Mouse (Mus musculus) embryo, embryonic 10 days (tissue): ENCODE data around the gene Tro.

Source experiments
- DNase-seq: peaks from one replicate; pipeline ENCODE4 v3.0.0-alpha.2; 2015; ENCODE audit warnings: low spot score

Gene Tro

DNA sequence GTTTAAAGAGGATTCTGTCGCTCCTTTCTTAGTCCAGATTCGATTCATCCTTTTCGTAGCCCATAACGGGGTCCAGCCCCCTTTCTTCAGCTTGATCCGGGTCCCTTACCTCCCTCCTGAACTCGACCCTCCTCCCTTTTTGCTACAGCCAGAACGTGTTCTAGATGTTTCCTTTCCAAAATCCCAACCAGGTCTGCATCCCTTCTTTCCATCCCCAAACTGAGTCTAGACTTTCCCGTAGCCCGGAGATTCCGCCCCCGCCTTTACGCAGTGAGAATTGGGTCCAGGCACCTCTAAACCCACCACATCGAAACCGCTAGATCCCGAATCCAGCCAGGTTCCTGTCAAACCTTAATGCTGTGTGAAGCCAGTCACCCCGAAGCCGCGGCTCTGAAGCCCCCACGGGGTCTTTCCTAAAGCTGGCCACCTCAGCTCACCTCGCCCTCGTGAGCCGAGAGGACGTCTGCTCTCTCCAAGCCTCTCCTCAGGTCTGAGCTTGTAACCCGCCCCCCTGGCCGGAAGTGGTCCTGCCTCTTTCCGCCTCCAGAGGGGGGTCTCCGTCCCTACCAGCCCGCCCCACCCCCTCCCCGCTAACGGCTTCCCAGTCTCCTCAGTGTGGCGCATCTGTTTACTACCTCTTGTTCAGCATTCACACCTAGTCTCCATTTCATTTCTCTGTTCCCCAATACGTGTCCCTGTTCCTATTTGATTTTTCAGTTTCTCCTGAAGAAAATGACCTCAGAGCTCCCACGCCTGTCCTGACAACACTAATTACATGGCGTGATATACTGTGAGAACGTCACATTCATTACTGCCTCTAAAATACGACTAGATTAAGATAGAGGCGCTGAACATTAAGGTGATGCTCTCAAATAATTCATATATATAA lies at the start of gene Tro:
Gene Tro (minus strand): TSS at position 676 of the 889 bp plus-strand sequence.
- peak; percentile 84 for DNase-seq

GRCm38 (mm10) chrX:150677505-150677904 lies 20.1 kb upstream of the Tro start:
- DNase-seq: no peak

- no peak for DNase-seq
These were observed 5.4 kb upstream of the Tro start for GRCm38 (mm10) chrX:150662809-150663208.

- DNase-seq: no peak
These were observed 375 bp upstream of the Tro start for GRCm38 (mm10) chrX:150657797-150658118.

GRCm38 (mm10) chrX:150656122-150656907 lies 1.1 kb downstream of the Tro start:
- peak; percentile 70 for DNase-seq

GRCm38 (mm10) chrX:150636421-150636820 lies 21.0 kb downstream of the Tro start:
- DNase-seq: no peak

DNA sequence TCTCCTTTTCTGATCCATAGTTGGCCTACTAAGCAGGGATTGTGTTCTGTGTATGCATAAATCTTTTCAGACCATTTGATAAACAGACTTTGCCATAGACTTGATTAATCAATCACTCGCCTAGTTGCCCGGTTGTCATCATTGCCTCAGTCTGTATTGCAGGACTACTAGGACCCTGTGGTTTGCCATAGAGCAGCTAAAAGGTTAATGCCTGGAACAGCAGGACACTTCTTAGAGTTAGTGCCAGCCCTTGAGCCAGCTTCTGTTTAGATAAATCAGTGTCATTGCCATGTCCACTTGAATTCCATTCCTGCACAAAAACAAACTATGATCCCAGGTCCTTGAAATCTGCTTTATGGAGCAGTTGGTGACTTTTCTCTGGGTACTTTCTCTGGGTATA lies 58.5 kb downstream of the Tro start:
- no peak for DNase-seq
